Mouse (Mus musculus): Measurements from ENCODE around the gene Naaa. TPM values are rescaled to one million over a fixed set of nuclear protein-coding genes. Genes with fewer than 3 reads are reported as not detected.

The Naaa gene
- 29.1 and 32.1 TPM in 2 replicates for polyA plus RNA-seq (2015; fragmentation: Nextera tagmentation; extraction: Ambion mirVana)

DNA sequence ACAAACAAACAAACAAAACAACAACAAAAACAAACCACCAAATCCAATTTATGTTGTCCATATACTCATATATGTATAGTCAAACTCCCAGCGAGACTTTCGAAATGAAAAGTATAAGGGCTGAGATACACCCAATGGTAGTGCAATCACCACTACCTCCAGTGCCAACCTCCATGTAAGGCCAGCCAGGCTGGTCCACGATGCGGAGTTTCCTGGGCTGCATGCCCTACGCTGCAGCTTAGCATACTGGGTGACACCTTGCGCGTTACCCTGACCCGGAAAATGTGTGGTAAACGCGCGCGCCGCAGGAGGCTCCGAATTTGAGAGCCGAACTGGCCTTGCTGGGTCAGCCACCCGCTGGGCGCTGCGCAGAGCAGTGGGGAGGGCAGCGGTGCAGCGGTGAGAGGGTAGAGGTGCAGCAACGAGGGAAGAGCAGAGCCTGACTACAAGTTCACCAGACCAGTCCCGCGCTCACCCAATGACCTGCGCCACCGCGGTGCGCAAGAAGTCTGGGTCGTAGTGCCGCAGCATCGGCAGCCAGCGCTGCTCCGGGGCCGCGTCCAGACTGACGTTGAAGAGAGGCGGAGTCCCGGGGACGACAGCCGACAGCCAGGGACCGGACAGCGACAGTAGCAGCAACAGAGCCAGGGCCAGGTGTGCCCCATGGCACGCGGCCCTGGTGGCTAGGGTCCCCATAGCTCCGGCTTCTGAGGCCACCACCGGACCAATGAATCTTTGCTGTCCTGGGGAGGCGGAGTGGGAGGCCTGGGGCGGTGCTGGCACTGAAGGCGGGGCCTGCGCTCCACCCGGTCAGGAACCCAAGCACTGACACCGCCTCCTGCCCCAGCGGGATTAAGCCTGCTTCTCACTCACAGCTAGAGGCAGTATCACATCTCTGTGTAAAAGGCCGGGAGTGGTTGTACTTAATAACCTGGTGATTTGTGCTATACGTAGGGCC is at the start of gene Naaa:
TSS of gene Naaa (minus strand) at position 734 of the 958 bp plus-strand sequence.

DNA sequence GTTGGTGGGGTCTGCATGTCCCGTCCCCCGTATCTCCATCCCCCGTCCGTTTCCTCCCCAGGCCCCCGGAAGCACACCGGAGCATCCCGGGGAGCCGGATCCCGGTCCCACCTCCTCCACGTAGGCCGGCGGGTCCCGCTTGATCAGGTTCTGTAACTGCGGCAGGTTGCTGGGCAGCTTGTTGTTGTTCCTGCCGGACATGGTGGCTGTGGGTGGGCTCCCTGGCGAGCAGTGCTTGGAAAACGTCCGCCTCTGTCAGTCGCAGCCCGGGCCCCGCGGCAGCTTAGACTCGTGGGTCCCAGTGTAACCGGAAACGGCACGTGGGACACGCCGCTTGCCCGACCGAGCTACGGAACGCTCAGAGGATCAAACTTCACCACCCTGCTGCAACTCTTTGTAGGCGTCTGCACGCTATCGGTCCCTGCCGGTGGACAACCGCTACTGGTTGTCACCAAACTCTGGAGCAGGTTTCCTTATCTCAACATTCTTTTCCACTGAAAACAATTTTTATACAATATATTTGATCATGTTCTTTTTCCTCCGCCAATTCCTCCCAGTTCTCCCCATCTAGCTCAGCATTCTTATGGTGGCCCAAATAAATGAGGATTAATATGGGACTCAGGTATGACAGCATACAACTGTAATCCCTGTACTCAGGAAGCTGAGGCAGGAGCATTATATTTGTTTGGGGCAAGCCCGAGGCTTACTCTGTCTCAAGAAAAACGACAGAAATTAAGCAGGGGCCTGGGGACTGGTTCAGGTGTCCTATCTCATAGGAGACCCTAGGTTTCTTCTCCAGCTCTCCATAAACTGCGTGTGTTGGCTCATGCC is 31.9 kb upstream of the Naaa start, which contains the start of gene Sdad1:
TSS of gene Sdad1 (minus strand) at position 799 of the 831 bp plus-strand sequence.

DNA sequence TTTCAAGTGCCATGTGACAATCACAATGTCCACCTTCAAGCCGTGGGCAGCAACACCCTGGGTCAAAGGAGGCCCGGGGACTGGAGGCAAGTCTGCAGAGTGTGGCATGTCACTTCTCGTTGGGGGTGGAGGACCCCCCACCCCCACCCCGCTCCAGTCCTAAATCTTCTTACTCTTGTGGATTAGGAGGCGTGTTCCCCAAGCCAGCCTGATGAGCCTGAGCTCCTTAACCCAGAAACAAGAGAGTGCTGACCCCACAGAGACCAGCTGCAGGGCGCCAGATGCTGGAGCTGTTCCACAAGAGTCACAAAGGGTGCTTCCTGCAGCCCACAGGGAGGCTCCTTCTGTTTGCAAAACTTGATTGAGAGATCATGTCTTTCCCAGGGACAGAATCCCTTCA is 21.8 kb downstream of the Naaa start, which contains the start of gene Ppef2:
TSS of gene Ppef2 (minus strand) at position 61 of the 400 bp plus-strand sequence.

DNA sequence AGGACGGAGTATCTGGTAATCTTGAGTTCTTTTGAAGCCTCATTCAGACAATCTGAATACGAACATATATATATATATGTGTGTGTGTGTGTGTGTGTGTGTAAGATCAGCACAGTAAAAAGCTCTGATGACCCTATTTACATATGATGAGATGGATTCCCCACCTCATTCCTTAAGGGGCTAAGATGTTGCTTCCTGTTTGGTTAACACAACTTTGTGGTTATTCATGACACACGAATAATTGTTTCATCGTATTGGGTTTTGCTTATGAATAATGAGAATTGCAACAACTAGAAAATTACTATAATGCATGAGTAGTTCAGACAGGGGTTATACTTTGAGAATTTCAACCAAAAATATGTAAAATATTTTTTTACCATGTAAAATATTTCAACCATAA is 62.7 kb downstream of the Naaa start, which contains the start of gene U90926:
TSS of gene U90926 (minus strand) at position 101 of the 400 bp plus-strand sequence.

Other genes starting within 250 kb of the Naaa start
- 29.5 and 30.2 TPM in 2 replicates for gene Cdkl2, start 234.3 kb downstream of the Naaa start, polyA plus RNA-seq (2015; fragmentation: Nextera tagmentation; extraction: Ambion mirVana)
- gene G3bp2, start 194.5 kb downstream of the Naaa start, polyA plus RNA-seq (2015; fragmentation: Nextera tagmentation; extraction: Ambion mirVana), result 257 and 261 TPM in 2 replicates
- 31.0 and 31.7 TPM in 2 replicates for gene Uso1, start 140.2 kb downstream of the Naaa start, polyA plus RNA-seq (2015; fragmentation: Nextera tagmentation; extraction: Ambion mirVana)
- gene U90926, start 62.8 kb downstream of the Naaa start, polyA plus RNA-seq (2015; fragmentation: Nextera tagmentation; extraction: Ambion mirVana), result not detected in 2 replicates
- gene Ppef2, start 21.9 kb downstream of the Naaa start, polyA plus RNA-seq (2015; fragmentation: Nextera tagmentation; extraction: Ambion mirVana), result 0.37 and 0.50 TPM in 2 replicates
- 25.6 and 26.0 TPM in 2 replicates for gene Sdad1, start 32.3 kb upstream of the Naaa start, polyA plus RNA-seq (2015; fragmentation: Nextera tagmentation; extraction: Ambion mirVana)
- not detected in 2 replicates for gene Cxcl9, start 49.9 kb upstream of the Naaa start, polyA plus RNA-seq (2015; fragmentation: Nextera tagmentation; extraction: Ambion mirVana)
- gene Art3, start 53.7 kb upstream of the Naaa start, polyA plus RNA-seq (2015; fragmentation: Nextera tagmentation; extraction: Ambion mirVana), result 30.3 and 31.2 TPM in 2 replicates
- gene Cxcl10, start 70.7 kb upstream of the Naaa start, polyA plus RNA-seq (2015; fragmentation: Nextera tagmentation; extraction: Ambion mirVana), result 0.23 and 1.2 TPM in 2 replicates
- gene Nup54, start 157.0 kb upstream of the Naaa start, polyA plus RNA-seq (2015; fragmentation: Nextera tagmentation; extraction: Ambion mirVana), result 34.7 and 37.5 TPM in 2 replicates
- gene Scarb2, start 228.7 kb upstream of the Naaa start, polyA plus RNA-seq (2015; fragmentation: Nextera tagmentation; extraction: Ambion mirVana), result 22.1 and 24.1 TPM in 2 replicates